In genomic region chr11:94334386-94334968, GRCm38 (mm10) we compare ENCODE assay signal across 12 mouse cellular contexts. TPM values are rescaled to one million over a fixed set of nuclear protein-coding genes. Genes with fewer than 3 reads are reported as not detected.
DNase-seq lines count a peak whose midpoint lies in the region; ATAC-seq and TF ChIP-seq lines count a peak whose summit lies in the region.
"Had no signal": no experiment of that assay in that cellular context is flagged by ENCODE, and none has a peak within 500 bp of the region (broad histone marks: within the 10 kb centered on the region; RNA-seq: fewer than 3 reads in every experiment).

No protein-coding gene starts in this region.

- peak; percentile 90 for TF ChIP-seq EP300 in liver, postnatal 0 days (IDR thresholded peaks at IDR 0.05; ENCODE audit: low read depth)

- H3K4me3 ChIP-seq in kidney, embryonic 16.5 days (ENCODE audit: low read length), result no peak overlapping the region
- peak overlapping the region; percentile 44 for H3K4me3 ChIP-seq in erythroblast, embryonic 14.5 days (replicated peaks)
- H3K4me3 ChIP-seq in liver, postnatal 0 days (ENCODE audit: low read depth, low read length), result no peak overlapping the region
- H3K4me3 ChIP-seq: embryonic facial prominence, embryonic 13.5 days; megakaryocyte, embryonic 14.5 days had no signal

- DNase-seq in kidney, postnatal 14 days, result peak; percentile 22
- DNase-seq in liver, postnatal 0 days, result peak; percentile 65
- DNase-seq in urinary bladder, postnatal 36 days (ENCODE audit: low spot score in 2 of 2), result no peak
- no peak for DNase-seq in cerebellum, adult 9-11 months
- no peak for DNase-seq in testis, postnatal 14 days (ENCODE audit: low spot score)
- DNase-seq: cerebellum, postnatal 25 days; kidney, postnatal 10 days; lung, embryonic 14.5 days had no signal

- no peak overlapping the region for H3K4me2 ChIP-seq in kidney, embryonic 16.5 days (replicated peaks; ENCODE audit: low read depth, low read length)
- peak overlapping the region; percentile 35 for H3K4me2 ChIP-seq in liver, postnatal 0 days (ENCODE audit: low read depth, low read length)
- H3K4me2 ChIP-seq: embryonic facial prominence, embryonic 13.5 days; lung, embryonic 14.5 days had no signal

- peaks cover 39% of the 10 kb centered on the region for H3K36me3 ChIP-seq in kidney, embryonic 16.5 days (ENCODE audit: insufficient read depth, low read length)
- peaks cover 57% of the 10 kb centered on the region for H3K36me3 ChIP-seq in erythroblast, embryonic 14.5 days (ENCODE audit: control insufficient read depth)
- H3K36me3 ChIP-seq in liver, postnatal 0 days (replicated peaks; ENCODE audit: insufficient read depth, low read length), result peaks cover 27% of the 10 kb centered on the region

- no peak for TF ChIP-seq CTCF in liver, postnatal 0 days (IDR thresholded peaks at IDR 0.05; ENCODE audit: low read depth)

- WGBS in kidney, embryonic 16.5 days, result 87% methylated on average over 8 of the region's 8 CpGs
- WGBS in liver, postnatal 0 days (ENCODE audit: insufficient replicate concordance), result 77% methylated on average over 8 of the region's 8 CpGs

- no peaks in the 10 kb centered on the region for H3K9me3 ChIP-seq in kidney, embryonic 16.5 days (ENCODE audit: low read length)
- no peaks in the 10 kb centered on the region for H3K9me3 ChIP-seq in erythroblast, embryonic 14.5 days (ENCODE audit: control insufficient read depth, low read length)
- no peaks in the 10 kb centered on the region for H3K9me3 ChIP-seq in liver, postnatal 0 days (ENCODE audit: low read length)
- H3K9me3 ChIP-seq: embryonic facial prominence, embryonic 13.5 days; megakaryocyte, embryonic 14.5 days had no signal

- H3K27me3 ChIP-seq in kidney, embryonic 16.5 days (ENCODE audit: insufficient read depth, low read length), result no peaks in the 10 kb centered on the region
- H3K27me3 ChIP-seq in erythroblast, embryonic 14.5 days (ENCODE audit: control insufficient read depth), result no peaks in the 10 kb centered on the region
- no peaks in the 10 kb centered on the region for H3K27me3 ChIP-seq in liver, postnatal 0 days (ENCODE audit: insufficient read depth, low read length)
- H3K27me3 ChIP-seq: embryonic facial prominence, embryonic 13.5 days; megakaryocyte, embryonic 14.5 days had no signal

- no peak overlapping the region for H3K9ac ChIP-seq in kidney, embryonic 16.5 days (replicated peaks; ENCODE audit: low read length)
- H3K9ac ChIP-seq in liver, postnatal 0 days (replicated peaks), result no peak overlapping the region
- H3K9ac ChIP-seq: embryonic facial prominence, embryonic 13.5 days; lung, embryonic 14.5 days had no signal

- H3K27ac ChIP-seq in kidney, embryonic 16.5 days (ENCODE audit: low read length), result no peak overlapping the region
- no peak overlapping the region for H3K27ac ChIP-seq in liver, postnatal 0 days (ENCODE audit: low read depth)
- H3K27ac ChIP-seq: embryonic facial prominence, embryonic 13.5 days had no signal

- peaks cover 13% of the 10 kb centered on the region for H3K4me1 ChIP-seq in kidney, embryonic 16.5 days (ENCODE audit: insufficient read depth, low read length)
- H3K4me1 ChIP-seq in erythroblast, embryonic 14.5 days (ENCODE audit: control insufficient read depth), result peaks cover 78% of the 10 kb centered on the region
- peaks cover 20% of the 10 kb centered on the region for H3K4me1 ChIP-seq in liver, postnatal 0 days (ENCODE audit: insufficient read depth)

- no peak for ATAC-seq in kidney, embryonic 16.5 days (ENCODE audit: low FRiP score, low TSS enrichment)
- peak; percentile 90 for ATAC-seq in liver, postnatal 0 days

RNA-seq across cellular contexts. Expression of gene Ankrd40, which starts 6.7 kb away (rescaled TPM):
- 11.2 and 11.5 TPM in 2 replicates for polyA plus RNA-seq in kidney, embryonic 16.5 days (2015; fragmentation: Nextera tagmentation; extraction: Ambion mirVana)
- polyA plus RNA-seq in erythroblast, embryonic 14.5 days (2012), result 7.4 and 9.9 TPM in 2 replicates
- polyA plus RNA-seq in liver, postnatal 0 days (2015; fragmentation: Nextera tagmentation; extraction: Ambion mirVana), result 8.5 and 9.5 TPM in 2 replicates

RNA-seq across cellular contexts. Expression of gene Luc7l3, which starts 12.7 kb away (rescaled TPM):
- polyA plus RNA-seq in kidney, embryonic 16.5 days (2015; fragmentation: Nextera tagmentation; extraction: Ambion mirVana), result 99.5 and 112 TPM in 2 replicates
- 3.7 and 5.2 TPM in 2 replicates for polyA plus RNA-seq in erythroblast, embryonic 14.5 days (2012)
- polyA plus RNA-seq in liver, postnatal 0 days (2015; fragmentation: Nextera tagmentation; extraction: Ambion mirVana), result 35.8 and 36.5 TPM in 2 replicates

RNA-seq across cellular contexts. Expression of gene Gm21885, which starts 52.8 kb away (rescaled TPM):
- polyA plus RNA-seq in kidney, embryonic 16.5 days (2015; fragmentation: Nextera tagmentation; extraction: Ambion mirVana), result not detected in 2 replicates
- not detected in 2 replicates for polyA plus RNA-seq in erythroblast, embryonic 14.5 days (2012)
- polyA plus RNA-seq in liver, postnatal 0 days (2015; fragmentation: Nextera tagmentation; extraction: Ambion mirVana), result 0.42 and 0.43 TPM in 2 replicates

RNA-seq across cellular contexts. Expression of gene Abcc3, which starts 58.3 kb away (rescaled TPM):
- 5.0 and 7.0 TPM in 2 replicates for polyA plus RNA-seq in kidney, embryonic 16.5 days (2015; fragmentation: Nextera tagmentation; extraction: Ambion mirVana)
- polyA plus RNA-seq in erythroblast, embryonic 14.5 days (2012), result 0.18 and 0.55 TPM in 2 replicates
- polyA plus RNA-seq in liver, postnatal 0 days (2015; fragmentation: Nextera tagmentation; extraction: Ambion mirVana), result 6.7 and 8.3 TPM in 2 replicates

Comparison
In these comparisons a context has a peak if more than half of its experiments do, and no peak if none do; other contexts are left out.
1. DNase-seq: peak in kidney, postnatal 14 days (single experiment) and liver, postnatal 0 days (single experiment); none in urinary bladder, postnatal 36 days (0 of 2), cerebellum, adult 9-11 months (single experiment) and testis, postnatal 14 days (single experiment).